ENCODE assay signal across 9 mouse cellular contexts in genomic region chr2:32734933-32735332, GRCm38 (mm10). TPM values are rescaled to one million over a fixed set of nuclear protein-coding genes. Genes with fewer than 3 reads are reported as not detected.
DNase-seq lines count a peak whose midpoint lies in the region; ATAC-seq and TF ChIP-seq lines count a peak whose summit lies in the region.
"Had no signal": no experiment of that assay in that cellular context is flagged by ENCODE, and none has a peak within 500 bp of the region (broad histone marks: within the 10 kb centered on the region; RNA-seq: fewer than 3 reads in every experiment).

No protein-coding gene starts in this region.

- peaks cover 34% of the 10 kb centered on the region for H3K4me1 ChIP-seq in intestine, embryonic 16.5 days (ENCODE audit: control insufficient read depth, insufficient read depth, low read length)
- H3K4me1 ChIP-seq in liver, embryonic 14.5 days (replicated peaks; ENCODE audit: control insufficient read depth in 2 of 2, insufficient read depth in 2 of 2, low read length in 1 of 2), result peaks cover 0 to 4% of the 10 kb centered on the region in 2 experiments; a peak in 2 of 4 replicates

- no peak for TF ChIP-seq CTCF in liver, embryonic 14.5 days (IDR thresholded peaks at IDR 0.05; ENCODE audit: low read depth)

- 0 out of 2 replicates have a peak, but pooled peaks cover 2% of the 10 kb centered on the region for H3K36me3 ChIP-seq in intestine, embryonic 16.5 days (ENCODE audit: control insufficient read depth, insufficient read depth, low read length)
- H3K36me3 ChIP-seq in liver, embryonic 14.5 days (replicated peaks; ENCODE audit: control insufficient read depth, insufficient read depth, low read depth), result no peaks in the 10 kb centered on the region
- H3K36me3 ChIP-seq: limb, embryonic 15.5 days had no signal

- H3K9ac ChIP-seq in intestine, embryonic 16.5 days (ENCODE audit: low read depth, low read length), result no peak overlapping the region
- H3K9ac ChIP-seq in liver, embryonic 14.5 days (replicated peaks), result no peak overlapping the region
- H3K9ac ChIP-seq: limb, embryonic 15.5 days had no signal

- 0 out of 2 replicates have a peak, but pooled peaks have one; percentile 12 for ATAC-seq in intestine, embryonic 16.5 days
- ATAC-seq in liver, embryonic 14.5 days (ENCODE audit: insufficient read depth), result peak; percentile 18; the same call in 1 of the 2 replicates

- no peaks in the 10 kb centered on the region for H3K9me3 ChIP-seq in intestine, embryonic 16.5 days (ENCODE audit: control insufficient read depth, low read length)
- H3K9me3 ChIP-seq in liver, embryonic 14.5 days (ENCODE audit: control insufficient read depth, low read length), result no peaks in the 10 kb centered on the region
- H3K9me3 ChIP-seq: limb, embryonic 15.5 days had no signal

- TF ChIP-seq EP300 in liver, embryonic 14.5 days (IDR thresholded peaks at IDR 0.05; ENCODE audit: low read depth), result no peak

- H3K27ac ChIP-seq in intestine, embryonic 16.5 days (ENCODE audit: low read length), result peak overlapping the region; percentile 29; the same call in 1 of the 2 replicates
- H3K27ac ChIP-seq in liver, embryonic 14.5 days, result no peak overlapping the region

- H3K27me3 ChIP-seq in intestine, embryonic 16.5 days (replicated peaks; ENCODE audit: control insufficient read depth, insufficient read depth, low read length), result no peaks in the 10 kb centered on the region
- H3K27me3 ChIP-seq in liver, embryonic 14.5 days (ENCODE audit: control insufficient read depth, insufficient read depth, low read length), result no peaks in the 10 kb centered on the region

- no peak overlapping the region for H3K4me2 ChIP-seq in intestine, embryonic 16.5 days (ENCODE audit: low read depth, low read length)
- H3K4me2 ChIP-seq in liver, embryonic 14.5 days (ENCODE audit: low read depth), result no peak overlapping the region
- H3K4me2 ChIP-seq: limb, embryonic 15.5 days had no signal

- 49% methylated on average over 4 of the region's 4 CpGs for WGBS in intestine, embryonic 16.5 days
- 33% methylated on average over 4 of the region's 4 CpGs for WGBS in liver, embryonic 14.5 days (ENCODE audit: insufficient replicate concordance)

- H3K4me3 ChIP-seq in intestine, embryonic 16.5 days (ENCODE audit: low read length), result no peak overlapping the region
- no peak overlapping the region for H3K4me3 ChIP-seq in liver, embryonic 14.5 days (ENCODE audit: insufficient read depth in 1 of 2, low read depth in 2 of 2, low read length in 2 of 2)
- H3K4me3 ChIP-seq: limb, embryonic 15.5 days had no signal

- DNase-seq in embryo, embryonic 10.5 days (ENCODE audit: low spot score), result peak; percentile 29
- DNase-seq in embryo, embryonic 9.5 days (ENCODE audit: extremely low spot score), result no peak
- peak; percentile 65 to 78 for DNase-seq in adrenal gland, postnatal 36 days
- DNase-seq in liver, embryonic 14.5 days (ENCODE audit: low read depth in 3 of 3, low spot score in 3 of 3), result no peak
- no peak for DNase-seq in retina, embryonic 14.5 days (ENCODE audit: low spot score)
- DNase-seq in urinary bladder, postnatal 14 days (ENCODE audit: low spot score), result no peak
- no peak for DNase-seq in thymus, postnatal 4 days

RNA-seq across cellular contexts. Expression of gene 6330409D20Rik, which starts 5.9 kb away (rescaled TPM):
- total RNA-seq in adrenal gland, postnatal 36 days (2021), result not detected
- polyA plus RNA-seq in intestine, embryonic 16.5 days (2015; fragmentation: Nextera tagmentation; extraction: Ambion mirVana), result 0.26 TPM in 1 of 2 replicates, not detected in the other
- 0.07 TPM in 1 of 2 replicates, not detected in the other for polyA plus RNA-seq in liver, embryonic 14.5 days (2012; rRNA removed)
- not detected in 2 replicates for polyA plus RNA-seq in liver, embryonic 14.5 days (2014; fragmentation: Nextera tagmentation; extraction: Ambion mirVana)
- polyA plus RNA-seq: limb, embryonic 15.5 days had no signal

RNA-seq across cellular contexts. Expression of gene Sh2d3c, which starts 14.1 kb away (rescaled TPM):
- total RNA-seq in adrenal gland, postnatal 36 days (2021), result 10 to 100 TPM; 13.0 to 18.9 TPM
- 26.1 and 26.5 TPM in 2 replicates for polyA plus RNA-seq in intestine, embryonic 16.5 days (2015; fragmentation: Nextera tagmentation; extraction: Ambion mirVana)
- 4.7 and 5.8 TPM in 2 replicates for polyA plus RNA-seq in liver, embryonic 14.5 days (2012; rRNA removed)
- 3.5 and 5.1 TPM in 2 replicates for polyA plus RNA-seq in liver, embryonic 14.5 days (2014; fragmentation: Nextera tagmentation; extraction: Ambion mirVana)

RNA-seq across cellular contexts. Expression of gene Cdk9, which starts 22.1 kb away (rescaled TPM):
- total RNA-seq in adrenal gland, postnatal 36 days (2021), result 10 to 100 TPM; 74.7 to 76.3 TPM
- 83.4 and 86.0 TPM in 2 replicates for polyA plus RNA-seq in intestine, embryonic 16.5 days (2015; fragmentation: Nextera tagmentation; extraction: Ambion mirVana)
- polyA plus RNA-seq in liver, embryonic 14.5 days (2012; rRNA removed), result 53.9 and 60.7 TPM in 2 replicates
- polyA plus RNA-seq in liver, embryonic 14.5 days (2014; fragmentation: Nextera tagmentation; extraction: Ambion mirVana), result 36.5 and 42.0 TPM in 2 replicates

RNA-seq across cellular contexts. Expression of gene Tor2a, which starts 22.1 kb away (rescaled TPM):
- total RNA-seq in adrenal gland, postnatal 36 days (2021), result 10 to 100 TPM; 26.7 to 32.5 TPM
- polyA plus RNA-seq in intestine, embryonic 16.5 days (2015; fragmentation: Nextera tagmentation; extraction: Ambion mirVana), result 73.1 and 74.0 TPM in 2 replicates
- polyA plus RNA-seq in liver, embryonic 14.5 days (2012; rRNA removed), result 21.2 and 30.7 TPM in 2 replicates
- 25.2 and 28.1 TPM in 2 replicates for polyA plus RNA-seq in liver, embryonic 14.5 days (2014; fragmentation: Nextera tagmentation; extraction: Ambion mirVana)

RNA-seq across cellular contexts. Expression of gene Fpgs, which starts 31.0 kb away (rescaled TPM):
- 10 to 100 TPM; 12.8 to 14.9 TPM for total RNA-seq in adrenal gland, postnatal 36 days (2021)
- 29.8 and 32.0 TPM in 2 replicates for polyA plus RNA-seq in intestine, embryonic 16.5 days (2015; fragmentation: Nextera tagmentation; extraction: Ambion mirVana)
- 45.3 and 51.0 TPM in 2 replicates for polyA plus RNA-seq in liver, embryonic 14.5 days (2012; rRNA removed)
- 21.6 and 25.7 TPM in 2 replicates for polyA plus RNA-seq in liver, embryonic 14.5 days (2014; fragmentation: Nextera tagmentation; extraction: Ambion mirVana)

Comparison
In these comparisons a context has a peak if more than half of its experiments do, and no peak if none do; other contexts are left out.
1. DNase-seq: peak in embryo, embryonic 10.5 days (single experiment) and adrenal gland, postnatal 36 days (2 of 2); none in embryo, embryonic 9.5 days (single experiment), liver, embryonic 14.5 days (0 of 3), retina, embryonic 14.5 days (single experiment), urinary bladder, postnatal 14 days (single experiment) and thymus, postnatal 4 days (single experiment).